Mouse (Mus musculus) MEL (cell line): Measurements from ENCODE around the gene Osbp2. TPM values are rescaled to one million over a fixed set of nuclear protein-coding genes. Genes with fewer than 3 reads are reported as not detected.

Experiments used
- DNase-seq: peaks from one replicate; pipeline ENCODE4 v3.0.0; 2011; ENCODE audit warnings: low read depth, low spot score
- H3K27ac ChIP-seq: 2 replicates; pipeline ENCODE4 v1.5.1; 2012; ENCODE audit warnings: low read depth, mild to moderate bottlenecking, control low read depth, low read length, moderate library complexity; ENCODE audit not compliant: control insufficient read depth
- H3K27me3 ChIP-seq, 2 experiments: fragments of 150-350 bp in 1 of 2; sonication (generic) in 1 of 2; 2 replicates each; pipeline ENCODE4 v1.6.1; 2012; ENCODE audit warnings: low read length in 2 of 2, mild to moderate bottlenecking in 2 of 2, improper control_type of control experiment in 1 of 2, moderate library complexity in 1 of 2; ENCODE audit not compliant: insufficient read depth in 2 of 2, control insufficient read depth in 1 of 2
- H3K36me3 ChIP-seq, 2 experiments: 2 replicates each; pipeline ENCODE4 v1.6.1; 2012 to 2014; ENCODE audit warnings: low read length in 2 of 2, improper control_type of control experiment in 1 of 2, inconsistent platforms in 1 of 2, mild to moderate bottlenecking in 1 of 2; ENCODE audit not compliant: insufficient read depth in 2 of 2, control insufficient read depth in 1 of 2
- H3K4me1 ChIP-seq, 2 experiments: fragments of 150-350 bp in 1 of 2; sonication (generic) in 1 of 2; 2 replicates each; pipeline ENCODE4 v1.6.1; 2012; ENCODE audit warnings: low read length in 2 of 2, improper control_type of control experiment in 1 of 2, mild to moderate bottlenecking in 1 of 2; ENCODE audit not compliant: insufficient read depth in 2 of 2, control insufficient read depth in 1 of 2
- H3K4me3 ChIP-seq, 2 experiments: fragments of 150-350 bp in 1 of 2; sonication (generic) in 1 of 2; 2 replicates each; pipeline ENCODE4 v1.5.1; 2012; ENCODE audit warnings: low read depth in 2 of 2, low read length in 2 of 2, mild to moderate bottlenecking in 2 of 2, moderate library complexity in 2 of 2, control low read depth in 1 of 2, improper control_type of control experiment in 1 of 2; ENCODE audit not compliant: control insufficient read depth in 1 of 2, insufficient read depth in 1 of 2
- H3K79me2 ChIP-seq: 2 replicates; pipeline ENCODE4 v1.6.1; 2012; ENCODE audit warnings: mild to moderate bottlenecking, low read length, moderate library complexity; ENCODE audit not compliant: control insufficient read depth, poor library complexity, insufficient read depth
- H3K9ac ChIP-seq: 2 replicates; pipeline ENCODE4 v1.6.1; 2012; ENCODE audit warnings: low read depth, mild to moderate bottlenecking, control low read depth, low read length, moderate library complexity; ENCODE audit not compliant: control insufficient read depth, poor library complexity, severe bottlenecking
- H3K9me3 ChIP-seq: fragments of 150-350 bp; sonication (generic); replicated peaks from 2 replicates; pipeline ENCODE4 v1.6.1; 2012; ENCODE audit warnings: mild to moderate bottlenecking, low read length, improper control_type of control experiment, moderate library complexity; ENCODE audit not compliant: insufficient read depth
- CHD1 ChIP-seq: IDR thresholded peaks from 2 replicates; pipeline ENCODE4 v1.6.1; 2012; ENCODE audit warnings: low read depth, mild to moderate bottlenecking, inconsistent platforms, low read length, improper control_type of control experiment
- CHD2 ChIP-seq: IDR thresholded peaks from 2 replicates; pipeline ENCODE4 v1.6.1; 2011; ENCODE audit warnings: low read length, improper control_type of control experiment
- ELF1 ChIP-seq: IDR thresholded peaks from 2 replicates; pipeline ENCODE4 v1.6.1; 2014; ENCODE audit warnings: low read depth, mild to moderate bottlenecking, inconsistent platforms, low read length, improper control_type of control experiment, moderate library complexity
- EP300 ChIP-seq, 2 experiments: IDR thresholded peaks; 2 replicates each; pipeline ENCODE4 v1.6.1; 2011; ENCODE audit warnings: improper control_type of control experiment in 2 of 2, low read length in 2 of 2, low read depth in 1 of 2, mild to moderate bottlenecking in 1 of 2
- ETS1 ChIP-seq: IDR thresholded peaks from 2 replicates; pipeline ENCODE4 v1.6.1; 2012; ENCODE audit warnings: low read depth, mild to moderate bottlenecking, inconsistent platforms, low read length, improper control_type of control experiment, moderate library complexity
- HCFC1 ChIP-seq: IDR thresholded peaks from 2 replicates; pipeline ENCODE4 v1.6.1; 2012; ENCODE audit warnings: low read depth, mild to moderate bottlenecking, inconsistent platforms, low read length, improper control_type of control experiment, moderate library complexity
- JUND ChIP-seq: IDR thresholded peaks from 2 replicates; pipeline ENCODE4 v1.6.1; 2011; ENCODE audit warnings: low read depth, mild to moderate bottlenecking, improper control_type of control experiment, low read length
- MAFK ChIP-seq: IDR thresholded peaks from 2 replicates; pipeline ENCODE4 v1.6.1; 2011; ENCODE audit warnings: low read depth, mild to moderate bottlenecking, low read length, improper control_type of control experiment, borderline replicate concordance
- MAX ChIP-seq: IDR thresholded peaks from 2 replicates; pipeline ENCODE4 v1.6.1; 2011; ENCODE audit warnings: low read length, improper control_type of control experiment
- MEF2A ChIP-seq: IDR thresholded peaks from 2 replicates; pipeline ENCODE4 v1.6.1; 2014; ENCODE audit warnings: low read depth, mild to moderate bottlenecking, inconsistent platforms, low read length, improper control_type of control experiment; ENCODE audit not compliant: poor library complexity, insufficient replicate concordance, severe bottlenecking; ENCODE audit errors: extremely low read depth
- MXI1 ChIP-seq: IDR thresholded peaks from 2 replicates; pipeline ENCODE4 v1.6.1; 2011; ENCODE audit warnings: mild to moderate bottlenecking, low read depth, low read length, improper control_type of control experiment
- NELFE ChIP-seq: IDR thresholded peaks from 2 replicates; pipeline ENCODE4 v1.6.1; 2011; ENCODE audit warnings: low read depth, low read length, improper control_type of control experiment
- NRF1 ChIP-seq: IDR thresholded peaks from 2 replicates; pipeline ENCODE4 v1.6.1; 2014; ENCODE audit warnings: low read depth, mild to moderate bottlenecking, inconsistent platforms, low read length, improper control_type of control experiment, moderate library complexity; ENCODE audit not compliant: poor library complexity, insufficient read depth, severe bottlenecking
- POLR2A ChIP-seq, 2 experiments: IDR thresholded peaks; 2 replicates each; pipeline ENCODE4 v1.6.1; 2011 to 2012; ENCODE audit warnings: low read length in 2 of 2, mild to moderate bottlenecking in 2 of 2, control low read depth in 1 of 2, improper control_type of control experiment in 1 of 2, low read depth in 1 of 2, moderate library complexity in 1 of 2; ENCODE audit not compliant: control insufficient read depth in 1 of 2, insufficient read depth in 1 of 2, poor library complexity in 1 of 2
- POLR2AphosphoS2 ChIP-seq: IDR thresholded peaks from 2 replicates; pipeline ENCODE4 v1.6.1; 2011; ENCODE audit warnings: low read length, improper control_type of control experiment
- POLR2AphosphoS5 ChIP-seq: IDR thresholded peaks from 2 replicates; pipeline ENCODE4 v1.6.1; 2012; ENCODE audit warnings: low read depth, borderline replicate concordance, mild to moderate bottlenecking, inconsistent platforms, low read length, moderate library complexity, mixed read lengths
- RCOR1 ChIP-seq: IDR thresholded peaks from 2 replicates; pipeline ENCODE4 v1.6.1; 2012; ENCODE audit warnings: low read depth, mild to moderate bottlenecking, inconsistent platforms, low read length, improper control_type of control experiment
- SIN3A ChIP-seq: IDR thresholded peaks from 2 replicates; pipeline ENCODE4 v1.6.1; 2012; ENCODE audit warnings: low read length, improper control_type of control experiment, inconsistent platforms
- SMC3 ChIP-seq: IDR thresholded peaks from 2 replicates; pipeline ENCODE4 v1.6.1; 2011; ENCODE audit warnings: low read depth, low read length, improper control_type of control experiment
- TAL1 ChIP-seq: IDR thresholded peaks from 2 replicates; pipeline ENCODE4 v1.6.1; 2012; ENCODE audit warnings: mild to moderate bottlenecking, inconsistent platforms, low read length, moderate library complexity, mixed read lengths
- TBP ChIP-seq: IDR thresholded peaks from 2 replicates; pipeline ENCODE4 v1.8.0; 2011; ENCODE audit warnings: low read depth, low read length, improper control_type of control experiment
- UBTF ChIP-seq: IDR thresholded peaks from 2 replicates; pipeline ENCODE4 v1.6.1; 2012; ENCODE audit warnings: low read depth, mild to moderate bottlenecking, inconsistent platforms, low read length, improper control_type of control experiment, moderate library complexity, borderline replicate concordance; ENCODE audit not compliant: insufficient read depth
- USF1 ChIP-seq: IDR thresholded peaks from 2 replicates; pipeline ENCODE4 v1.6.1; 2014; ENCODE audit warnings: low read depth, mild to moderate bottlenecking, inconsistent platforms, low read length, improper control_type of control experiment, moderate library complexity
- USF2 ChIP-seq, 2 experiments: IDR thresholded peaks; 2 replicates each; pipeline ENCODE4 v1.6.1; 2011 to 2012; ENCODE audit warnings: improper control_type of control experiment in 2 of 2, low read length in 2 of 2, borderline replicate concordance in 1 of 2, inconsistent platforms in 1 of 2, low read depth in 1 of 2, mild to moderate bottlenecking in 1 of 2; ENCODE audit not compliant: insufficient read depth in 1 of 2
- ZC3H11A ChIP-seq: IDR thresholded peaks from 2 replicates; pipeline ENCODE4 v1.6.1; 2012; ENCODE audit warnings: low read depth, mild to moderate bottlenecking, inconsistent platforms, low read length, improper control_type of control experiment
- ZKSCAN1 ChIP-seq: IDR thresholded peaks from 2 replicates; pipeline ENCODE4 v1.6.1; 2012; ENCODE audit warnings: low read depth, mild to moderate bottlenecking, inconsistent platforms, low read length, improper control_type of control experiment, moderate library complexity
- ZMIZ1 ChIP-seq: IDR thresholded peaks from 2 replicates; pipeline ENCODE4 v1.6.1; 2012; ENCODE audit warnings: low read depth, mild to moderate bottlenecking, inconsistent platforms, low read length, improper control_type of control experiment, moderate library complexity
- ZNF384 ChIP-seq: IDR thresholded peaks from 2 replicates; pipeline ENCODE4 v1.6.1; 2012; ENCODE audit warnings: low read depth, mild to moderate bottlenecking, inconsistent platforms, low read length, improper control_type of control experiment
- polyA plus RNA-seq, 2 experiments: library from polyadenylated mRNA; stranded (reverse) in 1 of 2; unstranded in 1 of 2; fragments of >175 nt in 1 of 2; fragments of >200 nt in 1 of 2; gene quantifications; 2 replicates each; pipeline versions ENCODE4 v1.2.1 to v1.2.4; 2012; ENCODE audit warnings: low replicate concordance in 2 of 2, low read depth in 1 of 2; ENCODE audit not compliant: insufficient read length in 2 of 2, insufficient read depth in 1 of 2, missing spikeins in 1 of 2
- total RNA-seq: library from RNA; depleted of rRNA; stranded (reverse); fragments of 300-350 nt; gene quantifications from 2 replicates; pipeline ENCODE4 v1.2.3, GENCODE M21; 2012

Gene Osbp2
- total and polyA plus RNA-seq, 3 experiments = 0.04 TPM; not detected in 2

DNA sequence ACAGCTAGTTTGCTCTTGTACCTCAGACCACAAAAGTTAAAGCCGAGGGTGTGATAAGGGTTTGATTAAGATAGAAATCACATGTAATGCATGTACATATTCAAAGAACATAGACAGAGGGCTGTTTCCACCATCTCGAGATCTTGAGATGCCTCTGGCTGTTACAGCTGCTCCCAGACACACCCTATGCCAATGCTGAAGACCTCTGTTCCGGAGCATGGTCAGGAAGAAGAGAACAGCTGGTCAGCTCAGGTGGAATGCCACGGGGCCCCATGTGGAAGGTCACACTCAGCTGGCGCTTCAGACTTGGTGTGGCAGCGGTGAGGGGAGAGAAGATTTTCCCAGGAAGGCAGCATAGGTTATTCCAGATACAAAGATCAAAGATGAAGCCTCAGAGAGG, 41.0 kb upstream of the Osbp2 start:
- Histone ChIP-seq H3K27ac (no peak overlapping the region), H3K4me3 (no peak overlapping the region), H3K4me1 (peaks cover 0 to under 1% of the 10 kb centered on the region in 2 experiments; a peak in 1 of 4 replicates), H3K9me3 (no peaks in the 10 kb centered on the region), H3K79me2 (no peaks in the 10 kb centered on the region), H3K27me3 (no peaks in the 10 kb centered on the region), H3K9ac (no peak overlapping the region), H3K36me3 (no peaks in the 10 kb centered on the region)
- no peak for TF ChIP-seq MXI1
- TF ChIP-seq ZC3H11A = no peak
- no peak for TF ChIP-seq SMC3
- no peak for TF ChIP-seq CHD2
- TF ChIP-seq CHD1 = no peak
- no peak for TF ChIP-seq MEF2A
- TF ChIP-seq POLR2AphosphoS5 = no peak
- no peak for TF ChIP-seq EP300 (IDR thresholded peaks at IDR 0.05; ENCODE audit: low read depth in 1 of 2, low read length in 2 of 2)
- no peak for TF ChIP-seq RCOR1
- TF ChIP-seq TBP = no peak
- no peak for TF ChIP-seq ELF1
- TF ChIP-seq ZKSCAN1 = no peak
- no peak for TF ChIP-seq USF1
- TF ChIP-seq POLR2A (IDR thresholded peaks at IDR 0.05; ENCODE audit: control insufficient read depth in 1 of 2, insufficient read depth in 1 of 2, low read depth in 1 of 2, low read length in 2 of 2, poor library complexity in 1 of 2) = no peak
- no peak for TF ChIP-seq SIN3A
- no peak for DNase-seq

DNA sequence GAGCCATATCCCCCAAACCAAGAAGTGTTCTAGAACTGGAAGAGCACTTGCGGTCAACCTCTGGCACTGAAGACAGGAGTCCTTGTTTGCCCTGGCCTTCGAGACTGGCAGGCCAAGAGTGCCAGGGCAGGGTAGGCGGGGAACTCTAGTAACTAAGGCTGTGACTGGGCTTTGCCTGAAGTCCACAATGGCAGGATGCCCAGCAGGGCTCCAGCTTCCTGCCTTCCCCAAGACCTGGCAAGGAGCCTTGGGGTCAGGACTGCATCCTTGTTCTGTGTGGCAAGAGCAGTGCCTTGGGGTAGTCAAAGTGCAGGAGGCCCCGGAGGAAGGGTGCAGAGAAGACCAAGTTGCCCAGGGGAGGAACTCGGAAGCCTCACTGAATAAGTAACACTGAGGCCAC, 39.3 kb upstream of the Osbp2 start:
- no peak for DNase-seq
- Histone ChIP-seq H3K4me3 (no peak overlapping the region), H3K36me3 (no peaks in the 10 kb centered on the region), H3K27ac (no peak overlapping the region), H3K9me3 (no peaks in the 10 kb centered on the region), H3K79me2 (no peaks in the 10 kb centered on the region), H3K4me1 (no peaks in the 10 kb centered on the region), H3K9ac (no peak overlapping the region), H3K27me3 (no peaks in the 10 kb centered on the region)
- TF ChIP-seq TAL1 (no peak), JUND (no peak), NRF1 (no peak), SIN3A (no peak), UBTF (no peak), NELFE (no peak), USF2 (IDR thresholded peaks at IDR 0.05; ENCODE audit: borderline replicate concordance in 1 of 2, insufficient read depth in 1 of 2, low read depth in 1 of 2, low read length in 2 of 2) (no peak), MEF2A (no peak), ZMIZ1 (no peak), ELF1 (no peak), ZKSCAN1 (no peak), ETS1 (no peak), HCFC1 (no peak), ZNF384 (no peak), TBP (no peak), MAFK (no peak), POLR2AphosphoS2 (no peak), MAX (no peak)
